22 mouse cellular contexts compared by ENCODE assay signal in genomic region chr6:66992786-66993185, GRCm38 (mm10).
"Had no signal": no experiment of that assay in that cellular context is flagged by ENCODE, and none has a peak within 500 bp of the region (broad histone marks: within the 10 kb centered on the region; RNA-seq: fewer than 3 reads in every experiment).

No protein-coding gene starts in this region.

- H3K27ac ChIP-seq: kidney, postnatal 0 days; layer of hippocampus, adult 2 months; limb, embryonic 10.5 days; limb, embryonic 13.5 days; liver, embryonic 12.5 days; liver, embryonic 15.5 days; macrophage; midbrain, embryonic 10.5 days; midbrain, embryonic 13.5 days; neural tube, embryonic 13.5 days; stomach, embryonic 15.5 days had no signal

- H3K36me3 ChIP-seq: limb, embryonic 10.5 days; limb, embryonic 13.5 days; liver, embryonic 12.5 days; liver, embryonic 15.5 days; midbrain, embryonic 10.5 days; midbrain, embryonic 13.5 days; neural tube, embryonic 13.5 days; stomach, embryonic 15.5 days had no signal

- H3K4me1 ChIP-seq: midbrain, embryonic 13.5 days had no signal

- H3K9ac ChIP-seq: limb, embryonic 13.5 days; liver, embryonic 12.5 days; liver, embryonic 15.5 days; midbrain, embryonic 13.5 days; neural tube, embryonic 13.5 days; stomach, embryonic 15.5 days had no signal

- H3K9me3 ChIP-seq: limb, embryonic 10.5 days; limb, embryonic 13.5 days; liver, embryonic 12.5 days; liver, embryonic 15.5 days; megakaryocyte, embryonic 14.5 days; midbrain, embryonic 10.5 days; midbrain, embryonic 13.5 days; neural tube, embryonic 13.5 days; stomach, embryonic 15.5 days had no signal

- H3K4me2 ChIP-seq: limb, embryonic 13.5 days; liver, embryonic 12.5 days; liver, embryonic 15.5 days; midbrain, embryonic 13.5 days; neural tube, embryonic 13.5 days; stomach, embryonic 15.5 days had no signal

- H3K27me3 ChIP-seq: limb, embryonic 13.5 days; liver, embryonic 12.5 days; liver, embryonic 15.5 days; megakaryocyte, embryonic 14.5 days; midbrain, embryonic 13.5 days; neural tube, embryonic 13.5 days; stomach, embryonic 15.5 days had no signal

- DNase-seq: layer of hippocampus, adult 9-11 months; liver; lung, adult 18-20 months; lung, postnatal 14 days; retina, postnatal 1 day; right cerebral cortex, postnatal 25 days; spleen, adult 18-20 months; thymus, postnatal 25 days had no signal

- H3K4me3 ChIP-seq: layer of hippocampus, adult 2 months; limb, embryonic 10.5 days; limb, embryonic 13.5 days; liver, embryonic 12.5 days; liver, embryonic 15.5 days; megakaryocyte, embryonic 14.5 days; midbrain, embryonic 10.5 days; midbrain, embryonic 13.5 days; myocyte; neural tube, embryonic 13.5 days; stomach, embryonic 15.5 days had no signal

- ATAC-seq: liver, embryonic 12.5 days; midbrain, embryonic 13.5 days; midbrain, embryonic 16.5 days had no signal
